Mouse (Mus musculus): ENCODE measurements around the gene Arhgap22.

DNA sequence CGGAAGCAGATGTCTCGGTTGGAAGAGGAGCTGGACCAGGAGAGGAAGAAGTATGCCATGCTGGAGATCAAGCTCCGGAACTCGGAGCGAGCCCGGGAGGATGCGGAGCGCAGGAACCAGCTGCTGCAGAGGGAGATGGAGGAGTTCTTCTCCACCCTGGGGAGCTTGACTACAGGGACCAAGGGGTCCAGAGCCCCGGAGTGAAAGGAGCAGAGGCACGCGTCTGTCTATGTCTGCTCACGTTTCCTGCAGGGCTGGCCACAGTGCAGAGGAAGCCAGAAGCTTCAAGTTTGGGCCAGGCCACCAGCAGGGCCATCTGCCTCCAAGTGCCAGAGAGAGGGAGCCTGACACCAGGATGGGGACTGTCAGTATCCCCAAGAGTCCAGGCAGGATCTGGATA, 155.5 kb downstream of the Arhgap22 start:
- TF ChIP-seq EP300 (IDR thresholded peaks at IDR 0.05; ENCODE audit: low read depth in 1 of 2, low read length in 2 of 2) (no peak), CTCF (IDR thresholded peaks at IDR 0.05 in 2 of 3, conservative IDR thresholded peaks at IDR 0.05 in 1 of 3; ENCODE audit: control insufficient read depth in 1 of 3, insufficient read depth in 1 of 3, low read depth in 2 of 3, low read length in 3 of 3, poor library complexity in 1 of 3, severe bottlenecking in 1 of 3) (no peak), MAZ (IDR thresholded peaks at IDR 0.05; ENCODE audit: low read depth, low read length) (no peak), MXI1 (IDR thresholded peaks at IDR 0.05; ENCODE audit: low read depth, low read length) (no peak)

Data from MEL (cell line).